Mouse (Mus musculus) liver, embryonic 14.5 days (tissue): ENCODE measurements at regions not wholly inside any gene's neighbourhood (a gene's known extent, or its start where the extent isn't known, plus 50 kb on each side); places are given as distances from the start of the nearest gene placed in this dataset.

Experiments
- ATAC-seq: fragments of 200-750 bp; cut with Nextera tagmentation; 2 replicates; pipeline ENCODE4 v1.8.0; 2017; ENCODE audit warnings: moderate number of reproducible peaks, mild to moderate bottlenecking, moderate library complexity; ENCODE audit not compliant: insufficient read depth
- DNase-seq, 3 experiments: peaks; one replicate each; pipeline ENCODE4 v3.0.0-alpha.2; 2012 to 2013; ENCODE audit warnings: low read depth in 3 of 3, low spot score in 3 of 3
- H3K27ac ChIP-seq: fragments of 300-500 bp; sonication (generic); 2 replicates; pipeline ENCODE4 v1.5.1; 2014; ENCODE audit warnings: moderate library complexity, mild to moderate bottlenecking, control low read depth, inconsistent platforms
- H3K27me3 ChIP-seq: fragments of 300-500 bp; sonication (generic); 2 replicates; pipeline ENCODE4 v1.6.1; 2014; ENCODE audit warnings: mild to moderate bottlenecking, low read length, moderate library complexity; ENCODE audit not compliant: control insufficient read depth, insufficient read depth
- H3K36me3 ChIP-seq: fragments of 300-500 bp; sonication (generic); replicated peaks from 2 replicates; pipeline ENCODE4 v1.6.1; 2014; ENCODE audit warnings: low read depth; ENCODE audit not compliant: control insufficient read depth, insufficient read depth
- H3K4me1 ChIP-seq, 2 experiments: fragments of 200-500 bp in 1 of 2; fragments of 300-500 bp in 1 of 2; sonication (generic) in 1 of 2; replicated peaks; 2 replicates each; pipeline ENCODE4 v1.6.1; 2012 to 2014; ENCODE audit warnings: antibody characterized with exemption in 1 of 2, inconsistent platforms in 1 of 2, low read length in 1 of 2; ENCODE audit not compliant: control insufficient read depth in 2 of 2, insufficient read depth in 2 of 2
- H3K4me2 ChIP-seq: fragments of 300-500 bp; sonication (generic); 2 replicates; pipeline ENCODE4 v1.6.1; 2014; ENCODE audit warnings: low read depth, mild to moderate bottlenecking, control low read depth, moderate library complexity
- H3K4me3 ChIP-seq, 2 experiments: fragments of 200-500 bp in 1 of 2; fragments of 300-500 bp in 1 of 2; sonication (generic) in 1 of 2; 2 replicates each; pipeline ENCODE4 v1.5.1; 2012 to 2014; ENCODE audit warnings: low read depth in 2 of 2, low read length in 2 of 2, mild to moderate bottlenecking in 2 of 2, control low read depth in 1 of 2, inconsistent platforms in 1 of 2, moderate library complexity in 1 of 2; ENCODE audit not compliant: insufficient read depth in 1 of 2
- H3K9ac ChIP-seq: fragments of 300-500 bp; sonication (generic); replicated peaks from 2 replicates; pipeline ENCODE4 v1.6.1; 2014; ENCODE audit warnings: mild to moderate bottlenecking, control low read depth, moderate library complexity
- H3K9me3 ChIP-seq: fragments of 300-500 bp; sonication (generic); 2 replicates; pipeline ENCODE4 v1.6.1; 2016; ENCODE audit warnings: low read length, mixed read lengths; ENCODE audit not compliant: control insufficient read depth
- CTCF ChIP-seq: IDR thresholded peaks from 2 replicates; pipeline ENCODE4 v1.5.1; 2016; ENCODE audit warnings: antibody characterized with exemption, low read depth, control low read depth
- EP300 ChIP-seq: IDR thresholded peaks from 2 replicates; pipeline ENCODE4 v1.6.1; 2016; ENCODE audit warnings: antibody characterized with exemption, low read depth
- WGBS: fragments of 180-500 bp; shearing (Covaris S2); extraction: QIAGEN DNeasy Blood & Tissue Kit; methylation state at CpG from one replicate; pipeline ENCODE4 v1.1.7; 2014; ENCODE audit not compliant: insufficient replicate concordance; 5-methylcytosine and 5-hydroxymethylcytosine counted together

- 41% methylated on average over 4 of the region's 4 CpGs for WGBS
- no peak overlapping the region for H3K4me3 ChIP-seq
- ATAC-seq = no peak
Observed at GRCm38 (mm10) chr6:93130946-93131685, 187.8 kb upstream of the Adamts9 start.

GRCm38 (mm10) chr6:93119482-93119881 lies 176.2 kb upstream of the Adamts9 start:
- DNase-seq = no peak

More at GRCm38 (mm10) chr6:93130946-93131685, 187.8 kb upstream of the Adamts9 start:
- H3K36me3 ChIP-seq = no peaks in the 10 kb centered on the region
- H3K9me3 ChIP-seq = no peaks in the 10 kb centered on the region
- H3K27me3 ChIP-seq = no peaks in the 10 kb centered on the region
- no peak overlapping the region for H3K27ac ChIP-seq
- no peak for TF ChIP-seq EP300
- TF ChIP-seq CTCF = no peak
- H3K9ac ChIP-seq = no peak overlapping the region
- H3K4me2 ChIP-seq = no peak overlapping the region
- DNase-seq = no peak
- no peaks in the 10 kb centered on the region for H3K4me1 ChIP-seq

DNA sequence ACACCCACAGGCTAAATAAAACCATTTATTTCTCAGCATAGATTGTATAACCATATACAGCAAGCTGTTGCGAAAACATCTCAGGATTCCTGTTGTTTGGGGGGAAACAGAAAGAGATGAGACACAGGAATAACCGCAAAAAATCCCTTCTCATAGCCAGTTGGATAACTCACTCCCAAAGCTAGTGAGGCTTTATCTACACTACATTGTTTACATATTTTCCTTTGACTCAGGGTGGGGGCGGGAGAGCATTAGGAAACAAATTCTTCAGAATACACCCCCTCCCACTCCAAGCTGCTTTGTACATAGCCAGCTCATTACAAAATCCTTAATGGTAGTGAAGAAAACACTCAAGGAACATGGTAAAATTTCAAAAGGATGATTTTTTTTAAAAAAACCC lies 170.1 kb upstream of the Adamts9 start:
- Histone ChIP-seq H3K27me3 (no peaks in the 10 kb centered on the region), H3K9me3 (no peaks in the 10 kb centered on the region), H3K4me3 (no peak overlapping the region), H3K36me3 (no peaks in the 10 kb centered on the region), H3K9ac (no peak overlapping the region), H3K27ac (no peak overlapping the region), H3K4me1 (no peaks in the 10 kb centered on the region), H3K4me2 (no peak overlapping the region)
- no peak for ATAC-seq
- 63% methylated on average over 3 of the region's 3 CpGs for WGBS
- no peak for DNase-seq
- TF ChIP-seq CTCF (no peak), EP300 (no peak)

More at GRCm38 (mm10) chr6:93119482-93119881, 176.2 kb upstream of the Adamts9 start:
- H3K4me3 ChIP-seq = no peak overlapping the region
- H3K36me3 ChIP-seq = no peaks in the 10 kb centered on the region
- H3K9ac ChIP-seq = no peak overlapping the region
- H3K27me3 ChIP-seq = no peaks in the 10 kb centered on the region
- WGBS = 64% methylated on average over 12 of the region's 12 CpGs
- TF ChIP-seq EP300 (no peak), CTCF (no peak)
- no peaks in the 10 kb centered on the region for H3K4me1 ChIP-seq
- H3K27ac ChIP-seq = no peak overlapping the region
- H3K9me3 ChIP-seq = no peaks in the 10 kb centered on the region
- no peak for ATAC-seq
- no peak overlapping the region for H3K4me2 ChIP-seq

GRCm38 (mm10) chr6:93094730-93095360 lies 151.6 kb upstream of the Adamts9 start:
- Histone ChIP-seq H3K9ac (no peak overlapping the region), H3K27ac (no peak overlapping the region), H3K4me1 (no peaks in the 10 kb centered on the region), H3K36me3 (no peaks in the 10 kb centered on the region), H3K4me3 (no peak overlapping the region), H3K9me3 (no peaks in the 10 kb centered on the region), H3K4me2 (no peak overlapping the region), H3K27me3 (no peaks in the 10 kb centered on the region)
- no peak for DNase-seq
- 54% methylated on average over 5 of the region's 5 CpGs for WGBS
- TF ChIP-seq EP300 (no peak), CTCF (no peak)
- ATAC-seq = no peak

- DNase-seq = no peak
- Histone ChIP-seq H3K4me3 (no peak overlapping the region), H3K4me1 (no peaks in the 10 kb centered on the region), H3K36me3 (no peaks in the 10 kb centered on the region), H3K4me2 (no peak overlapping the region), H3K27ac (no peak overlapping the region), H3K27me3 (no peaks in the 10 kb centered on the region), H3K9ac (no peak overlapping the region), H3K9me3 (no peaks in the 10 kb centered on the region)
- 63% methylated on average over 2 of the region's 2 CpGs for WGBS
- TF ChIP-seq CTCF = no peak
- no peak for TF ChIP-seq EP300
- no peak for ATAC-seq
Observed at GRCm38 (mm10) chr6:93093770-93094169, 150.5 kb upstream of the Adamts9 start.
